Mouse (Mus musculus) c-Kit-positive CD71-positive TER-119-negative erythroid progenitor cells, embryonic 14.5 days (primary cell): Measurements from ENCODE around the gene B4galnt4.
A peak's percentile ranks its signal among the peaks of the same experiment; 100 is the strongest.

Experiments used
- DNase-seq: peaks from one replicate; pipeline ENCODE4 v3.0.0-alpha.2; 2013; ENCODE audit warnings: low read depth

Gene B4galnt4

DNA sequence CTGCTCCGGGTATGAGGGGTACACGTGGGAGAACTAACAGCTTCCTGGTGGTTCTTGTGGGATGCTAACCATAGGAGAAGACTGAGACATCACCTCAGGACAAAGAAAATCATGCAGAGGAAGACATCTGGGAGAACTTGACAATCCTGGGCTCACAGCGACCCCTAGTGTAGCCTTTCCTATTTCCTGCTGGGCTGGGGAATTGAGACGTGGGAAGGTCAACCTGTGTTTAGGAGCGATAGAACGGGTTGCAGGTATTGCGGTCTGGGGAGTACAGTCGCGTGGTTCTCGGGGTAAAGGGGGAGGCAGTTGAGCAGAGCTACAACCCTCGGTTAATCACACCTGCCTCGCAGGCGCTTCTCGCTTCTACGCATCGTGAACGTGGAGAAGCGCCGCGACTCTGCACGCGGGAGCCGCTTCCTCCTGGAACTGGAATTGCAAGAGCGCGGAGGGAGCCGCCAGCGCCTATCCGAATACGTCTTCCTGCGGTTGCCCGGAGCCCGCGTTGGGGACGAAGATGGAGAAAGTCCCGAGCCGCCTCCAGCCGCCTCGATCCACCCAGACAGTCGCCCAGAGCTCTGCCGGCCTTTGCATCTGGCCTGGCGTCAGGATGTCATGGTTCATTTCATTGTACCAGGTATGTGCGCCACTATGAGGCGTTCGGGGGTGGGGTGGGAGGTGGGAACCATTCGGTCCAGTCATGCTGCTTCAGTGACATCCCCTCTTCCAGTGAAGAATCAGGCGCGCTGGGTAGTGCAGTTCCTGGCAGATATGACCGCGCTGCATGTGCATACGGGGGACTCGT, 9.4 kb downstream of the B4galnt4 start:
- peak; percentile 73 for DNase-seq

DNA sequence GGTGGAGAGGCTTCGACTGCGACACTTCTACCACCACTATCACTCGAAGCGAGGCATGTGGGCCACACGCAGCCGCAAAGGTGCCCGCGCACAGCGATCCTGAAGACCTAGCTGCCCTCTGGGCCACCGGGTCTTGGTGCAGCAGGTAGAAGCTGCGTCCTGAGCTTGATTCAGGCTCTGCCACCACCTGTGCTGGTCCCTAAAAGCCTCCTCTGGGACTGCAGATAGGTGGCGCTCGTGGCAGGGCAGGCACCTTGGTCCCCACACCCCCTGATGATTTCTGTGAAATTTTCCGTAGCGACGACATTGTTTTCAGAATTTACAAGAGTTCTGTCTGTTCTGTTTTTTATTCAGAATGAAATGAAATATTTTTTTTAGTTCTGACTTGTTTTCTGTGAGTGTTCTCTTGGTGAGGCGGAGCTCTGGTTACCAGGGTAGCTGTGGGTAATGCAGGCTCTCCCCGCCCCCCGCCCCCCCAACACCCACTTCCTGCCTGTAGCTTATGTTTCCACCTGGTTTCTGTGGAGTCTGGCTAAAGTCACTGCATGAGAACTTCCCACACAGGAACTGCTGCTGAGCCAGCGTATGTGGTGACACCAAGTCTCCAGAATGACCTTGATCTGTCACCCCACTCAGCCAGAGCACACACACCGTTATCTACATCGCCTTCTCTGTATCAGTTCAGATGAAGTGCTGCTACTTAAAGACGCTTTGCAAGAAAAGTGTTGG, 11.3 kb downstream of the B4galnt4 start:
- peak; percentile 44 for DNase-seq

DNA sequence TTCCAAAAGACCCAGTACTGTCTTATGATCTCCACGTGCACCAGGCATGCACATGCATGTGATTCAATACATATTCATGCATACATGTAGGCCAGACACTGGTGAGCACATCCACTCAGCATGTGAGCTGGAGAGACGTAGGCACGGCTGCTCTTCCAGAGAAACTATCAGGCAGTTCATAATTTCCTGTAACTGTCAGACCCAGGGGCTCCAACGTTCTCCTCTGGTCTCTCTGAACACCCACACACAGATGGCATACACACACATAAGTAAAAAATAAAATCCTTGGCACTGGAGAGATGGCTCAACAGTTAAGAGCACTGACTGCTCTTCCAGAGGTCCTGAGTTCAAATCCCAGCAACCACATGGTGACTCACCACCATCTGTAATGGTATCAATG, 12.9 kb downstream of the B4galnt4 start:
- no peak for DNase-seq

DNA sequence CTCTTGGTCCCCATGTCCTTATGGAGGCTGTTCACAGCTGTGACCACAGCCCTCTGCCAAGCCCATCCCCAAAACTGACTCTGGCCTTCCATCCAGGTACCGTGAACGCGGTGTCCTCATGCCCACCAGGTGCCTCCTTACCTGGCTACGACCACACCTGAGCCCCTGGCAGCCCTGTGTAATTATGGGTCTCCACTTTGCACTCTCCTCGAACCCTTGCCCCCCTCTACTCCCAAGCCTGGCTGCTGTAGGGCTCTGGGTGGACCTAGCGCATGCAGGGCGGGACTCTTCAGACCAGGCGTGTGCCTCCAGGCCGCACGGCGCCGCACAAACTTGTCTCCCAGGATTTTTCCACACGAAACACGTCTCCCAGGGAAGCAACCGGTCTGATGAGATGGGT, 16.9 kb downstream of the B4galnt4 start, which contains the start of gene Pkp3:
TSS of gene Pkp3 (plus strand) at position 378 of the 400 bp plus-strand sequence.
- no peak for DNase-seq

DNA sequence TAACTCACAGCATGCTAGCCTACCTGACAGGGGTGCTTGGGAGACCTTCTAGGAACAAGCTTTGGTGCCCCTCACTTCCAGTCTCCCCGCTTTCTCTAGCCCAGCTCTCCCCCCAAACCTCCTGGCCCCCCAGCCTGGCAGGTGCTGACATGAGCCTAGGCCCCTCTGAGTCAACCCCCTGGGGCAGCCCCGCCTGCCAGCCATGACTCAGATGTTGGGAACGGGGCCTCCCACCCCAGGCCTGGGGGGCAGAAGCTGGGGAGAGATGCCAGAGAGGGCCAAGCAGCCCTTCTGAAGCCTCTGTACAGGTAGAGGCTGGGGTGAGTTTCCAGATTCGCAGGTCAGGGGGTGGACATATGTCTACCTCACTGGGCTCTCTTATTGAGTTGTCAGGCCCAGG, 18.0 kb downstream of the B4galnt4 start:
- DNase-seq: no peak

DNA sequence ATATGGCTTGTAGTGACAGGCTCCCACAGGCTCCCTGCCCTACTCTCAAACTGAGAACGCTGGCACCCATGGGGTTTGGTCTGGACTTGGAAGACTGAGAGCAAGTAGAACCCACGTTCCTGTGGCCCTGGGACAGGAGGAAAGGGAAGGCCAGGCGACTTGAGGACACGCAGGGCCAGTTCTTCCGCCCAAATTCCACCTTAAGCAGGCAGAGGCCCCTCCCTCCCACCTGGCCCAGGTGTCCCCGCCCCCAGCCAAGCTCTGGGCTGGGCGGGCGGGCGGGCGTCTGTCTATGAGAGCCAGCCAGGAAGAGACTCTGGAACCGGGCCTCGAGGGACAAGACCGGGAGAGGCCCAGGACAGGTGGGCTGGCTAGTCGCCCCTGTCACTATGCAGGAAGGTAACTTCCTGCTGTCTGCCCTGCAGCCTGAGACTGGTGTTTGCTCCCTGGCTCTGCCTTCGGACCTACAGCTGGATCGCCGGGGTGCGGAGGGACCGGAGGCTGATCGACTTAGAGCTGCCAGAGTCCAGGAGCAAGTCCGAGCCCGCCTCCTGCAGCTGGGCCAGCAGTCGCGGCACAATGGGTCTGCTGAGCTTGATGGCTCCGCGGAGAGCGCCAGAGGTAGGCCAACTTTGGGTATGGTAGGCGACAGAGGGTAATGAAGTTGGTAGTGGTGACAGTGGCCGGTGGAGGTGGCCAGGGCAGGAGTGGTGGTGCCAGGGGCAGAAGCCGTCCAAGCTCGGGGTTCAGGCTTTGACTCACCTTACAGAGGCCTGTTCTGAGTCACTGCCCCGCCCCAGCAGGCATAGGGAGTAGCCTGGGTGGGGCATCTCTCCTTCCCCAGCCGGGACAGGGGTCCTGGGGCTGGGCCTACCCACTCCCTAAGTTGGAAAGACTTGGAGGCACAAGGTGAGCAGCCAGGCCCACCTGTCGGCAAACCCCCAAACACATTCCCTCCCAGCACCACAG, 18.9 kb downstream of the B4galnt4 start:
- DNase-seq: no peak

DNA sequence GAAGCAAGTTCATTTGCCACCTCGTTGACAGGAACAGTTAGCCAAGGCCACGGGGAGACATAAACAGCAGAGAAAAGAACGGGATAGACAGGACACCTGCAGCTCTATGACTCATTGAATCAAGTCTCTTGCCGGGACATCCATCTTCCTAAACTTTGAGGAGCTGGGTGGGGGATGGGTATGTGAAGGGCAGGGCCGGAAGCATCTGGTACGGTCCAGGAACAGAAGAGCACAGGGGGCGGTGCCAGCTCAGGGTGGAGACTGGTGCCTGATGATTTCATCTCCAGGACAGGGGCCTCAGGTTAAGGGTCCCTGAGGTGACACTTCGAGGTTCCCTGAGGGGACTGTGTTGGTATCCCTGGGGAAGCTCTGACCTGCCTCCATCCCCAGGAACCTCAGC, 27.0 kb downstream of the B4galnt4 start:
- no peak for DNase-seq

DNA sequence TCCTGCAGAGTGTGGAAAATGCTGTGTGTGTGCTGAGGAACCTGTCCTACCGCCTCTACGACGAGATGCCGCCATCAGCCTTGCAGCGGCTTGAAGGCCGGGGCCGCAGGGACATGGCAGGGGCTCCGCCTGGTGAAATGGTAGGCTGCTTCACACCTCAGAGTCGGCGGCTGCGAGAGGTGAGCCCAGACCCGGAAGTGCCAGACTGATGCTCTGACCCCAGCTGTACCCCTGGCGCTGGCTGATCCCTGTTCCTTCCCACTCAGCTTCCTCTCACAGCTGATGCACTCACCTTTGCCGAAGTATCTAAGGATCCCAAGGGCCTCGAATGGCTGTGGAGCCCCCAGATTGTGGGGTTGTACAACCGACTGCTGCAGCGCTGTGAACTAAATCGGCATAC, 27.6 kb downstream of the B4galnt4 start:
- DNase-seq: no peak

DNA sequence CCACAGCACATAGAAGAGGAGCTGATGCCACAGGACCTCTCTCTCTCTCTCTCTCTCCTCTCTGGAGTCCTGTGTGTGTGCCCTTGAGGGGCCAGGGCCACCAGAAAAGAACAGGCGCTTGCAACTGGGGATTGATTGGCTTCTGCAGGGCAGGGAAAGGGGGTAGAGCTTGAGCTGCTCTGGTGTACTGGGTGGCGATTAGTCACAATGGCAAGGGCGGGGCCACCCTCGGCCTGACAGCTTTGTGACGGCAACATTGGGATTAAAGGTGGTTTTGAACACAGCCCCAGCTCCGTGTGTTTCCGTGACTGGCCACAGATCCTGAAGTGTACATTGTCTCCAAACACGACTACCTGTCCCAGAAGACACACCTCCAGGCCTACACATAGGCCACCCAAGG, 29.3 kb downstream of the B4galnt4 start:
- no peak for DNase-seq

DNA sequence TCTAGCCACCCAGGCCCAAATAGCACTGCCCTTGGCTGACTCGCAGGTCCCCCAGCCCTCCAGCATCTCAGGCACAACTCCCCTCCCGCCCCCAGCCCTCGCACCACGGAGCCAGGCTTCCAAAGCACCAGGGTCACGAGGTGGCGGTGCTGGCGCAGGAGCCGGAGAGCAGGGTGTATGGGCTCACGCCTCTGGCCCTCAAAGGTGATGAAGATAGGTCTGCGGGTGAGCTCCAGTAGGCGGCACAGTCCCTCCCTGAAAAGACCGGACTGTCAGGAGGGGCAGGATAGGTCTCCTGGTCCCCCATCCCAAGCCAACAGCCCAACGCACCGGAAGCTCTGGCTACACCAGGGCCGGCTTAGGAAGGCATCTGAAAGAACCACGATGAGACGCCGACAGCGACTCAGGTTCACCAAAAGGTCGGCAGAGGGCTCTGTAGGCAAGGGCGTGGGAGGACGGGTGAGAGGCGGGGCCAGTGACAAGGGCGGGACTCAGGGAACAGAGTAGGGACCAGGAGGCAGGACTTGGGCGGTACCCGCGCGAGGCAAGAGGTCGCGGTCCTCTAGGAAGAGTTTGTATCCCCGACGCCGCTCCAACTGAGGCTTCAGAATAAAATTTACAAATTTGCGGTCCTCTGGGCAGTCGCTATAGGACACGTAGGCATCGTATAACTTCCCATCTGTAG, 31.3 kb downstream of the B4galnt4 start:
- DNase-seq: peak; percentile 90

DNA sequence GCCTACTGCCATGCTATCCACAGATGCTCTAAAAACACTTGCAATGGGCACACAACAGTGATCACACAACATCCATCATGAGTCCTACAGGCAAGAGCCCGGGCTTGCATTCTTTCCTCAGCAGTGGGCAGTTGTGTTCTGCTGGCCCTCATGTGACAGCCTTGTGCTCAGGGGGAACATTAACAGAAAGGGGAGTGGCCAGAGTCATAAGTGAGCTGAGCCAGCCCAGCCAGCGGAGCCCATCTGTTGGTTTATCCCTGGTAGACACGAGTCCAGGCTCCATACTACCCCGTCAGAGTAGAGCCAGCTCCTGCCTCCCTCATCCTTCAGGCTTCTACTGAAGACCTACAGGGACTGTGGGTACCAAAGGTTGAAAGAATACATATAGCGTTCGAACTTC, 33.0 kb downstream of the B4galnt4 start:
- no peak for DNase-seq

DNA sequence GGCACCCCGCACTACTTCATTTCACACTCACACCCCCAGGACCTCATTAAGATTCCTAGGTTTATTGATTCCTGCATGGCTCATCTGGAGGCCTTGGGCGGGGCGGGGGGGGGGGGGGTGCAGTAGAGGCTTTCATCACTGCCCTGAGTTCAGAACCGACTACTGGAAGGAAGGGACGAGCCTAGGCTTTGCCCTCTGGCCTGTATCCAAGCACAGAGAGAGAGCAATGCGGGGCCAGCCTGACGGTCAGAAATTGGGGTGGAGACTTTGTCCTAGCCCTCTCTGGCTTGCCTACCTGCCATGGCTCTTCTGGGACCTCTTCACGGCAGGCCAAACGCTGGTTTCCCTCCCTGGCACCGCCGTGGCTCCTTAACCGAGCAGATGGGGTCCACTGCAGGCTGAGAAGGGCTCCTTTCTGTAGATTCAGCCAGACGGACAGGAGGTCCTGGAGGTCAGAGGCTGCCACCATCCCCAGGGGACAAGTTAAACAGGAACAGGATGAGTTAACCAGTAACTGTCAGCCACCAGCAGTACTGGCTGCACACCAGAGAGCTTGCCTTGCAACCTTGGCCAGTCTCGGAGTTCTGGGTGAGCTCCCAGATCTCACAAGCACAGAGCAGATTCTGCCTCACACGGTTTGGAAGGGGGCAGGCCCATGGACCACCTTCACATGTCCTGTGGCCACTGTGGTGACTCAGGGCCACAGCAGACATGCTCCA, 33.7 kb downstream of the B4galnt4 start:
- DNase-seq: no peak

DNA sequence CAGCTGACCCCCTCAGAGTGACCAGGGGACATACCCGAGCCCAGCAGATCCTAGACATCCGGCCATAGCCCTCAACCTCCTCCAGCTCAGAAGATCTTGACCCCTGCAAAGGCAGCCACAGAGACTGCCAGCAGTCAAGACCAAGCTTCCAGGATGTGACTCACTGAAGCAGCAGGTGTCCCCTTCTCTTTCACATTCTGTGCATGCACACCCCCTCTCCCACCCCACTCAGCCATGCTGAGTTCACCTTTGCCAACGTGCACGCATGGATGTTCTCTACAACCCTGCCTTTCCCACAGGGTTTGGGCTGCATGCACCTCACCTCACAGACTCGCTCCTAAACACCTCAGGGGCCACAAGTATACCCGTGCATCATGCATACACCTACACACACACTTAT, 35.1 kb downstream of the B4galnt4 start:
- no peak for DNase-seq

DNA sequence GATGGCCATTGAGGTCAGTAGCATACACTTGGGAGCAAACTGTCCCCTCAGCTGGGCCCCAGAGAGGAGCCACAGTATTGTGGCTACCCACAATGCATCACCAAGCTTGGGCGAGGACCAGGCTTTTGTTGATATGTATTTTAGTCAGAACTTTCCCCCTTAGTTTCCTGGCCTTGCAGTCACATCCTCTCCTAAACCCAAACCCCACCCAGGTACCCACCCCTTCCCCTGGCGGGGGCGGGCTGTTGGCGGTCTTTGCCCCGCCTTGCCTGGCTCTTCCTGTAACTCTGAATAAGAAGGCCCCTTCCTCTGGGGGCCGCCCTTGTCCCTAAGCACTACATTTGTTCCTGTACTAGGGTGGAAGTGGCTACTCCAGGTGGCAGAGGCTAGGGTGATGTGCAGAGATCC, 35.7 kb downstream of the B4galnt4 start:
- DNase-seq: peak; percentile 53

DNA sequence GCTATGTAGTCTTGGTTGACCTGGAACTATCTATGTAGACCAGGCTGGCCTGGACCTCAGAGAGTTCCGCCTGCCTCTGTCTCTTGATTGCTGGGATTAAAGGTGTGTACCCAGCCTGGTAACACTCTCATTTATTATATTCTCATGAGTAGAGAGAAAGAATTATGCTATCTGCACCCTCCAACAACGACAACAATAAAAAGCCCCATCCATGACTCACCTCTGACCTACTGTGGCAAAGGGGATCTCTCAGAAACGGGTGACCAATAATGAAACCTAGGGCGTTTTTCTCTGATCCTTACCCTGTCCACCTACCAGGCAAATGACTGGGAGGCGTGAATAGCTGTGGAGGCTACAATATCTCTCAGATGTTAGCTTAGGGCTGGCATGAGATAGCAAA, 36.3 kb downstream of the B4galnt4 start:
- no peak for DNase-seq

DNA sequence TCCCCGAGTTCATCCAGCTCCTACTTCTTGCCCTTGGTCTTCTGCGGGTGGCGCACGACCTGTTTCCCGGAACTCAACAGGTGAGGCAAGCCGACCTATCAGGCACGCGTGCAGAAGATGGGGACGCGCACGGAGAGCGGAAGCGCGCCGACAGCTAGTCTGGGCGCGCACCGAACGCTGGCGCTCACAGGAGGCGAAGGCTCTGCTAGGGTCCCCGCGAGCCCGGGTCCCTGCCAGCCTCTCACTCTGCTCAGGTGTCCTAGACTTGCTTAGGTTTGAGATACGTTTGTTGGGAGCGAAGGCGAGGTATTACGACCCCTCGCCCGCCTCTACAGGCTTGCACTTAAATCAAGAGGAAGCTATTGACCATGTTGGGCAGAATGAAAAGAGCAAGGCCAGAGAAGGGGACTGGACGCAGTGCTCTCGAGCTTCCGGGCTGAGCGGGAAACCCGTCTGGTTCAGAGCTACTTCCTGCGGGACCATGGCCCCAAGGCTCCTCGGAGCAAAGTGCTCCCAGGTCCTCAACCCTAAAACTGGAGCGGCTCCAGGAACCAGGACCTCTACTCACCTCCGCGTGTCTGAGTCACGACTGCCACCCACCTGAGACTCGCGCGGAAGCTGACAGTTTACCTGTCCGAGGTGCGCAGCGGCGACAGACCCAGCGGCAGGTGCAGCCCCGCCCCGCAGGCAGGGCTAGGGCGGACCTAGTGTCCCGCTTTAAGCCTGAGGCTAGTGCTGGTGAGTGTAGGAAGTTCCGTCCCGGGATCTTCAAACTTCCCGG, 39.2 kb downstream of the B4galnt4 start, which contains the start of gene Sigirr:
TSS of gene Sigirr (minus strand) at position 662 of the 781 bp plus-strand sequence.
- no peak for DNase-seq

DNA sequence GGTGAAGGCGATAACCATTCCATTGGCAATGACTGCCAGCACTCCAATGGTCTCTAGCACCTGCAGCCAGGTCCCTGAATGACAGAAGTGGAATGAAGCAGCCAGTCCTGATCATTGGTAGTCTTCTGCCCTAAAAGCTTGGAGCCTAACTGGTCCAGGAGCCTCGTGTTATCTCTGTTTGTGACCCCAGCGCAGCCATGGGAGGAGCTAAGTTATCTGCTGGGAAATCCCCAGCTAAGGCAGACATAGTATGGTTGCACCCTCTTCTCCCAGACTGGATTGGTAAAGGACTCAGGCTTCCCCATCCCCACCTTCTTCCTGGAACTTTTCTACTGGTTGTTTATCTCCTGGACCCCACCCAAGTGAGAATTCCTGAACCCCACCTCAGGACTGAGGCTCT, 42.3 kb downstream of the B4galnt4 start:
- peak; percentile 71 for DNase-seq

DNA sequence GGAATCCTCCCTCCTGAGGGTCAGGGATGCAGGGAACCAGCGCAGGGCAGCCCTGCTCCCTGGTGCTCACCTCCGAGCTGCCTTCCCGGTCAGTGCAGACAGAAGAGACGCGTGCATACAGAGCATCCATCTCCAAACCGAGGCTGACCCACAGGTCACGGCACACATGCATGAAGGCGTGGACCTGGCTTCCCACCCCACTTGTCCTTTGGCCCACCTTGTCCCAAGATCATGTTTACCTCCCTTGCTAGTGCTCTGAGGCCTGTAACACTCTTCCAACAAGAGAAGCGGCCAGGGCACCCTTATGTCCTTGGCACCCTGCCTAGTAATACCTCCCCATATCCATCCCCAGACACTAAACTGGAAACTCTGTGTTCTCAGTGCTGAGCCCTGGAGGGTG, 55.0 kb downstream of the B4galnt4 start:
- no peak for DNase-seq

DNA sequence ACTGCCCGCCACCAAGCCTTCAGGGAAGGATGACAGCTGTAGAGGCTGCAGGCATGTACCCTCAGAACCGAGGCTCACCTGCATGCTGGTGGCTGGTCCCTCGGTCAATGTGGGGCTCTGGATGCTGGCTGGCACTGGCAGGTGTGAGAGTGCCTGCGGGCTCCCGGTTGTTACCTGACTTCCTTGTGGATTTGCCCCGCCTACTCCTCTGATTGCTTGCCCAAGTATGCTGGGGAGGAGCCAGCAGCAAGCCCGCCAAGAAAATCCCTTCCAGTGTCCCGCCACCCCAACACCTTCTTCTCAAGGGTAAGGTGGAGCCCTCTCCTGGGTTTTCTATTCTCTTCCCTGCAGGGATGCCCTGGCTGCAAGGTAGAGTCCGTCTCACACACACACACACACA, 56.7 kb downstream of the B4galnt4 start, which contains the start of gene Ano9:
TSS of gene Ano9 (minus strand) at position 171 of the 400 bp plus-strand sequence.
- DNase-seq: no peak

DNA sequence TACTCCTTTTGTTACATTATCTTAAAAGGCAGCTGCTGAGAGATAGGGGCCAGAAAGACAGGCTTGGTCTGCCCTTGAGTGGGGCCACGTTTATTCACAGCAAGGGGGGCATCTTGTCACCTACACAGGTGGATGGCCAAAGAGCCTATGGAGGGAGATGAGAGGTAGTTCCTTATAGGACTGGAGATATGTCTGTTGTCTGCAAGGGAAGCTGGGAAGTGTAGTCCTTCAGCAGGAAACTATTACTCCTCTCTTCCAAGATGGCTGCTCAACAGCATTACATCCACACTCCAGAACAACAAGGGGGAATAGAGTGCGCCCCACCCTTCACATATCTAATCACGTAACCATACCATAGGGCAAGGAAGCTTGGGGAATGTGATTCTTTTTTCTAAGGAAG, 58.6 kb downstream of the B4galnt4 start:
- DNase-seq: no peak
